Mouse (Mus musculus): ENCODE data around the gene Gm17359.

The Gm17359 gene

GRCm38 (mm10) chr3:79475980-79476379, 139.5 kb downstream of the Gm17359 start:
- DNase-seq (ENCODE audit: low read depth, low spot score) = no peak

GRCm38 (mm10) chr3:79478400-79478799, 141.9 kb downstream of the Gm17359 start:
- no peak for DNase-seq (ENCODE audit: low read depth, low spot score)

DNA sequence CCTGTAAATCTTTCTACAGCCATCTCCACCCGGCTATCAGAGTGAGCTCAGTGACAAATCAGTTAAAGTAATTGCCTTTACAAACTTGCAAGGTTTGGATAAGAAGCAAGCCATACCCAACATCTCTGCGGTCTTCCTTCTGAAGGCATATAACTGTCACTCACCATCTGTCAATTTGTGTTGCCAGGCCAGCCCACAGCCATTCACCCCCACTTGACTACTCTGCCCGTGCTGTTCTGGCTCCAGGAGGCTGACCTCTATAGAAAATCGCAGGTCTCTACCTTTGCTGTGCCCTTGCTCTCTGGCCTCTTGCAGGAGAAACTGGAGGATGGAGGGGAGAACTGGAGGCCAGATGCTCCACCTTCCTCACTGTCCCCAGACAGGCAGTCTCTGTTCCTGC, 142.4 kb downstream of the Gm17359 start:
- no peak for DNase-seq (ENCODE audit: low read depth, low spot score)

GRCm38 (mm10) chr3:79484286-79485063, 148.0 kb downstream of the Gm17359 start:
- no peak for DNase-seq (ENCODE audit: low read depth, low spot score)

DNA sequence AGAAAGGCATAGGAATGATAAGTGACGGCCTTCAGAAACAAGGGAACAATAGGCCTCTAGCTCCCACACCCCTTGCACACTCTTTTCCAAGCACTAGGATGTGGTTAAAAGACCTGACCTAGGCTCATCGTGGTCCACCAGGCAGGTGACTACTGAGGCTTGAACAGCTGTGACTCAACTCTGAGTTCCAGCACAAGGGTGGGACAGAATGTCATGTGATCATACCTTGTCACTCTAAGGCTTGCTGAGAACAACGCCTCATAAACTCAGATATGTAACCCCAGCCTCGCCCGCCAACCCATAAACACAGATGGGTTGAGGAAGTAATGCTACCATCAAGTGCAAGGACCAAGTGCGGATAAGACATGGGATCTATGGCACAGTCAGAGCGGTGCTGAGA, 151.6 kb downstream of the Gm17359 start:
- DNase-seq (ENCODE audit: low read depth, low spot score) = no peak

DNA sequence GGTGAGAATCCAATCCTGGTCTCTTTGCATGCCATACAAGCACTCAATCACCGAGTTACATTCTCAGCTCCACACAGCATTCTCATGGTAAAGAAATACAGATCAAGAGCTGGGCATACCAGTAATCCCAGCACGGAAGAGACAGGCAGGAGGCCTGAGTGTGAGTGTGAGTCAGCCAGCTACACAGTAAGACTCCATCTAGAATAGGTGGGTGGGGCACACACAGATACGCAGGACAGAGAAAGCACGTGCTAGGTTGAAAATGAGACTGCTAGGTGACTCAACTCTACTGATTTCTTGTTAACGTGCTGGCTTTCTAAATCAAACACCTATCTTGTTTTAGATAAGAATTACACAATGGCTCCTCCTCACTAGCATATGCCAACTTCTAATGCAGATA, 153.6 kb downstream of the Gm17359 start:
- DNase-seq (ENCODE audit: low read depth, low spot score) = no peak

DNA sequence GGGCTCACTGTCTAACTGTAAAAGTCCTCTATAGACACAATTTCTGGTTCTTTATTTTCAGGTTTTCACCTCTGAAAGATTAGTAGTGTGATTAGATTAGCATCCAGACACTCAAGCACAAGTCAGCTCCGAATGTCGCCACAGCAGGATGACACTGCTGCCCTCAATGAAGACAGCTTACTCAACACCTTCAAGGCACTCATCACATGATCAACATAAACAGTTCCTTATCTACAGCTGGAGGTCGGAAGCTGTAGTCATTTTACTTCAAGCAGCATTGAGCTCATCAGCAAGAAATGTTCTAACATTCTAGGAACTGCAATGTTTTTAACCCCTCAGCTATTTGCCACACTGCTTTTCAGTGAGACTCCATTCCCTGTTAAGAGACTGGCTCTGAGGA, 155.2 kb downstream of the Gm17359 start:
- no peak for DNase-seq (ENCODE audit: low read depth, low spot score)

GRCm38 (mm10) chr3:79493064-79493463, 156.6 kb downstream of the Gm17359 start:
- no peak for DNase-seq (ENCODE audit: low read depth, low spot score)

- no peak for DNase-seq (ENCODE audit: low read depth, low spot score)
These were observed 157.6 kb downstream of the Gm17359 start for GRCm38 (mm10) chr3:79494028-79494427.

DNA sequence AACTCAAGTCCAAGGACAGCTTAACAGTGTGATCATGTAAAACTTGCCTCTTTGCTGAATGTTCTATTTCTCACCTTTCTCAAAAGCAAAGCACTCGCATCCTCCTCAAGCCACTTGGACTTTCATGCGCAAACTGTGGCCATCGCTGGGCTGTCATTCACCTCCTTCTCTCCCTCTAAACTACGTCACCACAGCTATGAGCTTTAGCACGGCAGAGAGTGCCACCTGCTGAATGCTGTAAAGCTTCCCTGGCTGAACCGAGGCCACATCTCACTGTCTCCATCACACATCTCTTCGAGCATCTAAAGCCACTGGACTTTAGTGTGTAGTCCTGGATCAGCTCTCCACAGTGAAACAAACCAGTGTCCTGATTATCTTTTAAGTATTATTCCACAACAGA, 158.7 kb downstream of the Gm17359 start:
- DNase-seq (ENCODE audit: low read depth, low spot score) = no peak

DNA sequence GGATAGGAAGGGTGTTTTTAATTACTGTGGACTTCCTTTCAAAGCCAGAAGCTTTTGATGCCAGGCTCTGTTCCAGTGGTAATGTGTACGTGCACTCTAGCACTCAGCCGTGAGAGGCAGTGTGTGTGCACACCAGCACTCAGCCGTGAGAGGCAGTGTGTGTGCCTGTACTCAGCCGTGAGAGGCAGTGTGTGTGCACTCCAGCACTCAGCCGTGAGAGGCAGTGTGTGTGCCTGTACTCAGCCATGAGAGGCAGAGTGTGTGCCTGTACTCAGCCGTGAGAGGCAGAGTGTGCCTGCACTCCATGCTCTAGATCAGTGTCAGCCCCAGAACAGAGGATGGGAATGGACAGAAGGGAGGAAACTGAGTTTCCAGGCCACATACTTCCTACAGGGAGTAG, 160.2 kb downstream of the Gm17359 start:
- DNase-seq (ENCODE audit: low read depth, low spot score) = no peak

GRCm38 (mm10) chr3:79500279-79500678, 163.8 kb downstream of the Gm17359 start:
- no peak for DNase-seq (ENCODE audit: low read depth, low spot score)

- no peak for DNase-seq (ENCODE audit: low read depth, low spot score)
These were observed 164.8 kb downstream of the Gm17359 start for GRCm38 (mm10) chr3:79501166-79501728.

Data from brain, embryonic 18.5 days (tissue).